Comparison of ENCODE assay signal across 8 mouse cellular contexts in genomic region chr2:173275343-173276201, GRCm38 (mm10). TPM values are rescaled to one million over a fixed set of nuclear protein-coding genes. Genes with fewer than 3 reads are reported as not detected.
DNase-seq lines count a peak whose midpoint lies in the region; ATAC-seq and TF ChIP-seq lines count a peak whose summit lies in the region.

No protein-coding gene starts in this region.

- peak overlapping the region; percentile 81 for H3K4me2 ChIP-seq in intestine, embryonic 14.5 days (ENCODE audit: low read length)
- H3K4me2 ChIP-seq in liver, embryonic 16.5 days (ENCODE audit: low read depth, low read length), result peak overlapping the region; percentile 59

- WGBS in intestine, embryonic 14.5 days, result under 1% methylated on average over 91 of the region's 93 CpGs
- WGBS in liver, embryonic 16.5 days (ENCODE audit: insufficient replicate concordance), result under 1% methylated on average over 83 of the region's 93 CpGs
- under 1% methylated on average over 93 of the region's 93 CpGs for WGBS in olfactory bulb, adult 2 months

- H3K36me3 ChIP-seq in intestine, embryonic 14.5 days (ENCODE audit: control insufficient read depth, insufficient read depth, low read length), result no peaks in the 10 kb centered on the region
- no peaks in the 10 kb centered on the region for H3K36me3 ChIP-seq in liver, embryonic 16.5 days (ENCODE audit: control insufficient read depth, insufficient read depth)

- H3K27ac ChIP-seq in intestine, embryonic 14.5 days (ENCODE audit: low read depth), result peak overlapping the region; percentile 87
- H3K27ac ChIP-seq in liver, embryonic 16.5 days (ENCODE audit: low read length), result no peak overlapping the region
- peak overlapping the region; percentile 61 for H3K27ac ChIP-seq in olfactory bulb, adult 2 months (ENCODE audit: insufficient read depth, low read depth, low read length)

- no peaks in the 10 kb centered on the region for H3K9me3 ChIP-seq in intestine, embryonic 14.5 days (ENCODE audit: control insufficient read depth, low read length)
- H3K9me3 ChIP-seq in liver, embryonic 16.5 days (replicated peaks; ENCODE audit: control insufficient read depth, low read length), result no peaks in the 10 kb centered on the region

- H3K27me3 ChIP-seq in intestine, embryonic 14.5 days (replicated peaks; ENCODE audit: control insufficient read depth, insufficient read depth, low read length), result no peaks in the 10 kb centered on the region
- peaks cover 64% of the 10 kb centered on the region for H3K27me3 ChIP-seq in liver, embryonic 16.5 days (ENCODE audit: control insufficient read depth, insufficient read depth, low read depth, low read length)

- peak; percentile 31 to 56 for DNase-seq in right cerebral cortex, adult 2 months (ENCODE audit: low spot score in 2 of 2)
- no peak for DNase-seq in right cerebral cortex, adult 18-20 months
- peak; percentile 18 for DNase-seq in cerebellum, adult 9-11 months
- peak; percentile 64 for DNase-seq in gastrocnemius, postnatal 10 days
- DNase-seq in intestine, embryonic 14.5 days (ENCODE audit: low spot score), result peak; percentile 81
- no peak for DNase-seq in frontal cortex, adult 2 months (ENCODE audit: extremely low spot score in 1 of 2, low spot score in 1 of 2)

- TF ChIP-seq POLR2A in olfactory bulb, adult 2 months (IDR thresholded peaks at IDR 0.05; ENCODE audit: insufficient read depth, low read depth, low read length), result no peak

- ATAC-seq in intestine, embryonic 14.5 days (replicated peaks; ENCODE audit: low FRiP score, low TSS enrichment, low read depth), result peak; percentile 29
- no peak for ATAC-seq in liver, embryonic 16.5 days (ENCODE audit: low read depth)

- peak overlapping the region; percentile 98 for H3K9ac ChIP-seq in intestine, embryonic 14.5 days (ENCODE audit: low read length)
- H3K9ac ChIP-seq in liver, embryonic 16.5 days (ENCODE audit: low read depth, low read length), result peak overlapping the region; percentile 16; the same call in 1 of the 2 replicates

- no peak for TF ChIP-seq CTCF in olfactory bulb, adult 2 months (IDR thresholded peaks at IDR 0.05; ENCODE audit: insufficient read depth, low read depth, low read length)

- peak overlapping the region; percentile 96 for H3K4me3 ChIP-seq in intestine, embryonic 14.5 days (ENCODE audit: low read depth, low read length)
- H3K4me3 ChIP-seq in liver, embryonic 16.5 days (ENCODE audit: low read depth, low read length), result peak overlapping the region; percentile 56
- peak overlapping the region; percentile 65 for H3K4me3 ChIP-seq in olfactory bulb, adult 2 months (ENCODE audit: insufficient read depth, low read depth, low read length)

- H3K4me1 ChIP-seq in intestine, embryonic 14.5 days (replicated peaks; ENCODE audit: control insufficient read depth, insufficient read depth, low read length), result peaks cover 33% of the 10 kb centered on the region
- H3K4me1 ChIP-seq in liver, embryonic 16.5 days (ENCODE audit: control insufficient read depth, low read depth, low read length), result no peaks in the 10 kb centered on the region
- H3K4me1 ChIP-seq in olfactory bulb, adult 2 months (ENCODE audit: control insufficient read depth, insufficient read depth, low read length), result peaks cover 38% of the 10 kb centered on the region

RNA-seq across cellular contexts. Expression of gene Pmepa1, which starts 0.8 kb away (rescaled TPM):
- total RNA-seq in gastrocnemius, postnatal 10 days (2021), result 10 to 100 TPM; 15.8 to 19.8 TPM
- 10.4 and 12.0 TPM in 2 replicates for polyA plus RNA-seq in intestine, embryonic 14.5 days (2014; fragmentation: Nextera tagmentation; extraction: Ambion mirVana)
- 0.13 and 0.14 TPM in 2 replicates for polyA plus RNA-seq in liver, embryonic 16.5 days (2015; fragmentation: Nextera tagmentation; extraction: Ambion mirVana)
- not detected in 2 replicates for polyA plus RNA-seq in olfactory bulb, adult 2 months (2012; ENCODE audit: insufficient read depth, insufficient read length, low replicate concordance, missing spikeins)
- polyA plus RNA-seq in frontal cortex, adult 2 months (2012; rRNA removed), result 40.4 and 57.2 TPM in 2 replicates

RNA-seq across cellular contexts. Expression of gene Zbp1, which starts 56.8 kb away (rescaled TPM):
- under 1 TPM in 1 of 2 experiments, not detected in 1; 0.09 TPM for total RNA-seq in gastrocnemius, postnatal 10 days (2021)
- 0.65 and 0.90 TPM in 2 replicates for polyA plus RNA-seq in intestine, embryonic 14.5 days (2014; fragmentation: Nextera tagmentation; extraction: Ambion mirVana)
- polyA plus RNA-seq in liver, embryonic 16.5 days (2015; fragmentation: Nextera tagmentation; extraction: Ambion mirVana), result 0.68 and 1.0 TPM in 2 replicates
- not detected in 2 replicates for polyA plus RNA-seq in olfactory bulb, adult 2 months (2012; ENCODE audit: insufficient read depth, insufficient read length, low replicate concordance, missing spikeins)
- 0.40 and 1.1 TPM in 2 replicates for polyA plus RNA-seq in frontal cortex, adult 2 months (2012; rRNA removed)

Comparison
In these comparisons a context has a peak if more than half of its experiments do, and no peak if none do; other contexts are left out.
1. DNase-seq: peak in right cerebral cortex, adult 2 months (2 of 2), cerebellum, adult 9-11 months (single experiment), gastrocnemius, postnatal 10 days (single experiment) and intestine, embryonic 14.5 days (single experiment); none in right cerebral cortex, adult 18-20 months (single experiment) and frontal cortex, adult 2 months (0 of 2).
2. RNA of gene Zbp1, which starts 56.8 kb away (polyA plus RNA-seq): not detected in olfactory bulb, adult 2 months; 0.68 to 1.0 TPM in liver, embryonic 16.5 days, 0.65 to 0.90 TPM in intestine, embryonic 14.5 days and 0.40 to 1.1 TPM in frontal cortex, adult 2 months; every median in the first group is over 10 times any median in the second.
3. Peak in every context shown above with its lines, with median percentiles within 50 percentile points of each other: H3K4me3 ChIP-seq.